Mouse (Mus musculus) G1E-ER4 (cell line): ENCODE measurements around the gene Slc1a6. TPM values are rescaled to one million over a fixed set of nuclear protein-coding genes. Genes with fewer than 3 reads are reported as not detected.

Source experiments
- GATA1 ChIP-seq: IDR thresholded peaks from one replicate; pipeline ENCODE4 v1.8.0; 2012; ENCODE audit warnings: low read length, inconsistent platforms
- polyA plus RNA-seq: library from polyadenylated mRNA; stranded (reverse); fragments of >175 nt; gene quantifications from 2 replicates; pipeline ENCODE4 v1.2.3, GENCODE M21; 2012

Gene Slc1a6
- polyA plus RNA-seq, 1 experiment = not detected

GRCm38 (mm10) chr10:78852066-78852465 lies 71.8 kb downstream of the Slc1a6 start, which contains the start of gene Olfr1356:
Gene Olfr1356, minus strand, starts transcription at chr10:78852166.
- no peak for TF ChIP-seq GATA1

Other genes with a start within 250 kb of the Slc1a6 start
- gene Ilvbl, start 206.2 kb upstream of the Slc1a6 start, polyA plus RNA-seq = 8.6 and 8.8 TPM in 2 replicates
- not detected in 2 replicates for gene Syde1, start 188.5 kb upstream of the Slc1a6 start, polyA plus RNA-seq
- not detected in 2 replicates for gene Olfr1357, start 162.4 kb upstream of the Slc1a6 start, polyA plus RNA-seq
- not detected in 2 replicates for gene Casp14, start 62.2 kb upstream of the Slc1a6 start, polyA plus RNA-seq
- not detected in 2 replicates for gene Ccdc105, start 27.4 kb upstream of the Slc1a6 start, polyA plus RNA-seq
- gene Olfr1356, start 71.7 kb downstream of the Slc1a6 start, polyA plus RNA-seq = not detected in 2 replicates
- not detected in 2 replicates for gene Olfr1355, start 95.0 kb downstream of the Slc1a6 start, polyA plus RNA-seq
- gene Olfr1354, start 132.7 kb downstream of the Slc1a6 start, polyA plus RNA-seq = not detected in 2 replicates
- not detected in 2 replicates for gene Olfr8, start 170.1 kb downstream of the Slc1a6 start, polyA plus RNA-seq
- not detected in 2 replicates for gene Olfr1353, start 182.8 kb downstream of the Slc1a6 start, polyA plus RNA-seq
- not detected in 2 replicates for gene Olfr1352, start 200.6 kb downstream of the Slc1a6 start, polyA plus RNA-seq
- gene Olfr1351, start 232.0 kb downstream of the Slc1a6 start, polyA plus RNA-seq = not detected in 2 replicates
- gene Olfr57, start 248.2 kb downstream of the Slc1a6 start, polyA plus RNA-seq = not detected in 2 replicates